Mouse (Mus musculus): ENCODE results near the gene Fibcd1. TPM values are rescaled to one million over a fixed set of nuclear protein-coding genes. Genes with fewer than 3 reads are reported as not detected.

Gene Fibcd1
- total and polyA plus RNA-seq, 2 experiments = not detected

DNA sequence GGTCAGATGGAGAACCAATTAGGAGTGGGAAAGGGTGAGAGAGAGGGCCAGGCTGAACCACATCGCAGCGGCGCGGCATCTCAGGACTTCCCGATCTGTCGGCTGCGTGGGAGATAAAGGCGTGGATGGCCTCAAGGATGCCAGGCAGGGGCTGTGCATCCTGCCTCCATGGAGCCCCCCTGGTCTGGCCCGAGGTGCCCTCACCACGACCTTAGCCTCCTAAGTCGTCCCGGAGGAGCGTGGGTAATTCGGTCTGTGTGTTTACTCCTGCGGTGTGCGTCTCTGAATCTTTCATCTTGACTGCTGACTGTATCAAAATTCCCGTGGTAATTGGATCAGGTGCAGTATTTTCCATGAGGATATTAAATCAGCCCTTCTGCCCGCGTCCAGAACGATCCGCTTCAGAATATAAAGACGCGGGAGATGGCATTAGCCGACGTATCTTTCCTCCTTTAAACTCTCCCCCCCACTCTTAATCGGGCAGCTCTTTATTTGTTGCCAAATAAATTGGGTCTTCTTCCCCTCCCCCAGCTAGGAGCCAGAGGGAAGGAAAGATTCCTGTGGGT is 28.6 kb upstream of the Fibcd1 start:
- no peak for DNase-seq (ENCODE audit: extremely low read depth, low read depth, low spot score)
- no peak overlapping the region for H3K4me3 ChIP-seq (ENCODE audit: insufficient read depth, low read depth, low read length)
- no peaks in the 10 kb centered on the region for H3K4me1 ChIP-seq (ENCODE audit: control insufficient read depth, insufficient read depth, low read length)
- H3K79me2 ChIP-seq (ENCODE audit: control insufficient read depth, insufficient read depth, low read length) = no peaks in the 10 kb centered on the region
- no peak for TF ChIP-seq CTCF (IDR thresholded peaks at IDR 0.05; ENCODE audit: low read depth, low read length)
- TF ChIP-seq POLR2A (IDR thresholded peaks at IDR 0.05; ENCODE audit: extremely low read depth, insufficient read depth, low read length) = no peak
- H3K27ac ChIP-seq (replicated peaks; ENCODE audit: insufficient read depth, low read depth, low read length) = no peak overlapping the region
- 80% methylated on average over 26 of the region's 26 CpGs for WGBS
- H3K27me3 ChIP-seq (ENCODE audit: control insufficient read depth, insufficient read depth, low read length) = no peaks in the 10 kb centered on the region
- no peak overlapping the region for H3K9ac ChIP-seq (ENCODE audit: low read depth, low read length)
- no peaks in the 10 kb centered on the region for H3K36me3 ChIP-seq (ENCODE audit: control insufficient read depth, insufficient read depth, low read length)

- no peak overlapping the region for H3K9ac ChIP-seq (ENCODE audit: low read depth, low read length)
- H3K36me3 ChIP-seq (ENCODE audit: control insufficient read depth, insufficient read depth, low read length) = no peaks in the 10 kb centered on the region
- no peaks in the 10 kb centered on the region for H3K27me3 ChIP-seq (ENCODE audit: control insufficient read depth, insufficient read depth, low read length)
- no peaks in the 10 kb centered on the region for H3K79me2 ChIP-seq (ENCODE audit: control insufficient read depth, insufficient read depth, low read length)
- TF ChIP-seq POLR2A (IDR thresholded peaks at IDR 0.05; ENCODE audit: extremely low read depth, insufficient read depth, low read length) = no peak
- TF ChIP-seq CTCF (IDR thresholded peaks at IDR 0.05; ENCODE audit: low read depth, low read length) = no peak
- 69% methylated on average over 3 of the region's 3 CpGs for WGBS
- peaks cover 2% of the 10 kb centered on the region; the same call in 1 of the 2 replicates for H3K4me1 ChIP-seq (ENCODE audit: control insufficient read depth, insufficient read depth, low read length)
- no peak overlapping the region for H3K27ac ChIP-seq (replicated peaks; ENCODE audit: insufficient read depth, low read depth, low read length)
- no peak overlapping the region for H3K4me3 ChIP-seq (ENCODE audit: insufficient read depth, low read depth, low read length)
- DNase-seq (ENCODE audit: extremely low read depth, low read depth, low spot score) = no peak
These were observed 24.9 kb upstream of the Fibcd1 start for GRCm38 (mm10) chr2:31870683-31871082.

DNA sequence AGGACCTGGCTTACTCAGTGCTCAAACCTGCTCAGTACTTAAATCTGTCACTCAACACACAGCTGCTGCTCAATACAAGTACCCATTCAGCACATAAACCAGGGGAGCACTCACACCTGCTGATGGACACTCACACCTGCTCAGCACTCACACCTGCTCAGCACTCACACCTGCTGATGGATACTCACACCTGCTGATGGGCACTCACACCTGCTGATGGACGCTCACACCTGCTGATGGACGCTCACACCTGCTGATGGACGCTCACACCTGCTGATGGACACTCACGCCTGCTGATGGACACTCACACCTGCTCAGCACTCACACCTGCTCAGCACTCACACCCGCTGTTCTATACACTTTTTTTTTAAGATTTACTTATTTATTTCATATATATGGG is 23.9 kb upstream of the Fibcd1 start:
- no peaks in the 10 kb centered on the region for H3K79me2 ChIP-seq (ENCODE audit: control insufficient read depth, insufficient read depth, low read length)
- DNase-seq (ENCODE audit: extremely low read depth, low read depth, low spot score) = no peak
- TF ChIP-seq CTCF (IDR thresholded peaks at IDR 0.05; ENCODE audit: low read depth, low read length) = no peak
- H3K36me3 ChIP-seq (ENCODE audit: control insufficient read depth, insufficient read depth, low read length) = no peaks in the 10 kb centered on the region
- no peak overlapping the region for H3K9ac ChIP-seq (ENCODE audit: low read depth, low read length)
- no peak overlapping the region for H3K27ac ChIP-seq (replicated peaks; ENCODE audit: insufficient read depth, low read depth, low read length)
- no peak overlapping the region for H3K4me3 ChIP-seq (ENCODE audit: insufficient read depth, low read depth, low read length)
- no peaks in the 10 kb centered on the region for H3K27me3 ChIP-seq (ENCODE audit: control insufficient read depth, insufficient read depth, low read length)
- H3K4me1 ChIP-seq (ENCODE audit: control insufficient read depth, insufficient read depth, low read length) = peaks cover 2% of the 10 kb centered on the region; the same call in 1 of the 2 replicates
- WGBS = 95% methylated on average over 5 of the region's 5 CpGs

DNA sequence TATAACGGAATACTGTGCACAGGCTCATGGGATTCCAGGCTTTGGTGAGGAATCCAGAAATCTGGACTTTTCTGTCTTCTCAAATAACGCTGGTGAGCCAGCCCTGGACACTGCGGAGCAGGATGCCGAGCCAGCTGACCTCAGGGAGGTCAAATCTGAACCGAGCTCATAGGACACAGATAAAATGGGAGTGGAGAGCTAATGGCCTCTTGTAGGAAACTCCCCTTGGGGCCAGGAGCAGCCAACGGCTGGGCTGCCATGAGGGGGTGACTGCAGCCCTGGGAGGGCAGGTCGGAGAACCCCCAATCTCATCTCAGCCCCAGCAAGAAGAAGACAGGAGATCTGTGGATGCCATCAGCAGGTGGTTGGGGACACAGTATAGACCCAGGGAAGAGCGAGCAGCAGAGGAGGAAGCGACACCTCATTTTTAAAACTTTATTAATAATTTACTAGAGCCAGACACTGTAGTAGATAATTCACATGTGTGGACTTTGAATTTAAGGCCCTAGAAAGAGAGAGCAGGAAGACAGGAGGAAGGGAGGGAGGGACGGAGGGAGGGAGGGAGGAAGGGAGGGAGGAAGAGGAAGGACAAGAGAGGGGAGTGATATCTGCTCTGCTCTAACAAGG is 22.8 kb upstream of the Fibcd1 start:
- peaks cover 2% of the 10 kb centered on the region; the same call in 1 of the 2 replicates for H3K4me1 ChIP-seq (ENCODE audit: control insufficient read depth, insufficient read depth, low read length)
- H3K27ac ChIP-seq (replicated peaks; ENCODE audit: insufficient read depth, low read depth, low read length) = peak overlapping the region; percentile 95

DNA sequence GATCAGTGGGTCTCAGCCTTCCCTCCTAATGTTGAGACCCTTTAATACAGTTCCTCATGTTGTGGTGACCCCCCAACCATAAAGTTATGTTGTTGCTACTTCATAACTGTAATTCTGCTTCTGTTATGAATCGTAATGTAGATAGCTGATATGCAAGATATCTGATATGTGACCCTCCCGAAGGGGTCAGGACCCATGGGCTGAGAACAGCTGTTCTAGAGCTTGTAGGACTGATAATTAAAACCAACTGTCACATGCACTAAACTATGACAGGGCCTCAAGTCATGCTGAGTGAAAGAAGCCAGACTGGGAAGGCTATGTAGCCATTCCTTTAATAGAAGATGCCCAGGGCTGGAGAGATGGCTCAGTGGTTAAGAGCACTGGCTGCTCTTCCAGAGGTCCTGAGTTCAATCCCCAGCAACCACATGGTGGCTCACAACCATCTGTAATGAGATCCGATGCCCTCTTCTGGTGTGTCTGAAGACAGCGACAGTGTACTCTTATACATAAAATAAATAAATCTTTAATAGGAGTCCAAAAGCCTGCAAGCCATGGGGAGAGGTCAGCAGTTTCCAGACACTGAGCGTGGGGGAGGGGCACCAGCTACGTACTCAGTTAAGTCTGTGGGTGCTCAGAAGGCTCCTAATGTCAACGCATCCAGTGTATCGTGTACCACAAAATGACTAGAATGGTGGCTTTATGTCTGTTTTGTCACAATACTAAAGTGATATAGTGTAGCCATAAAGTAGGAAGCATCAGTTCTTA is 22.1 kb upstream of the Fibcd1 start:
- no peak for TF ChIP-seq POLR2A (IDR thresholded peaks at IDR 0.05; ENCODE audit: extremely low read depth, insufficient read depth, low read length)
- no peak for TF ChIP-seq CTCF (IDR thresholded peaks at IDR 0.05; ENCODE audit: low read depth, low read length)
- 62% methylated on average over 8 of the region's 8 CpGs for WGBS
- no peaks in the 10 kb centered on the region for H3K79me2 ChIP-seq (ENCODE audit: control insufficient read depth, insufficient read depth, low read length)
- peaks cover 2% of the 10 kb centered on the region; the same call in 1 of the 2 replicates for H3K4me1 ChIP-seq (ENCODE audit: control insufficient read depth, insufficient read depth, low read length)
- H3K27ac ChIP-seq (replicated peaks; ENCODE audit: insufficient read depth, low read depth, low read length) = peak overlapping the region; percentile 24; the same call in 1 of the 2 replicates
- H3K36me3 ChIP-seq (ENCODE audit: control insufficient read depth, insufficient read depth, low read length) = no peaks in the 10 kb centered on the region
- no peak overlapping the region for H3K9ac ChIP-seq (ENCODE audit: low read depth, low read length)
- no peak for DNase-seq (ENCODE audit: extremely low read depth, low read depth, low spot score)
- H3K4me3 ChIP-seq (ENCODE audit: insufficient read depth, low read depth, low read length) = no peak overlapping the region
- no peaks in the 10 kb centered on the region for H3K27me3 ChIP-seq (ENCODE audit: control insufficient read depth, insufficient read depth, low read length)

More for the DNA sequence above, 22.8 kb upstream of the Fibcd1 start:
- peak; percentile 92 for DNase-seq (ENCODE audit: extremely low read depth, low read depth, low spot score)
- WGBS = 15% methylated on average over 10 of the region's 10 CpGs
- H3K36me3 ChIP-seq (ENCODE audit: control insufficient read depth, insufficient read depth, low read length) = no peaks in the 10 kb centered on the region
- H3K27me3 ChIP-seq (ENCODE audit: control insufficient read depth, insufficient read depth, low read length) = no peaks in the 10 kb centered on the region
- peak overlapping the region; percentile 32; the same call in 1 of the 2 replicates for H3K4me3 ChIP-seq (ENCODE audit: insufficient read depth, low read depth, low read length)
- TF ChIP-seq POLR2A (IDR thresholded peaks at IDR 0.05; ENCODE audit: extremely low read depth, insufficient read depth, low read length) = no peak
- no peak for TF ChIP-seq CTCF (IDR thresholded peaks at IDR 0.05; ENCODE audit: low read depth, low read length)
- peak overlapping the region; percentile 52 for H3K9ac ChIP-seq (ENCODE audit: low read depth, low read length)
- H3K79me2 ChIP-seq (ENCODE audit: control insufficient read depth, insufficient read depth, low read length) = no peaks in the 10 kb centered on the region
